Mouse (Mus musculus): ENCODE measurements around the gene Olfr1178. TPM values are rescaled to one million over a fixed set of nuclear protein-coding genes. Genes with fewer than 3 reads are reported as not detected.

Gene Olfr1178
- not detected in 2 replicates for polyA plus RNA-seq (2016; fragmentation: Nextera tagmentation; extraction: Ambion mirVana)

- H3K4me1 ChIP-seq (replicated peaks): no peaks in the 10 kb centered on the region
- H3K27ac ChIP-seq: no peak within 1 kb of the TSS
- H3K4me3 ChIP-seq: no peak within 1 kb of the TSS
- DNase-seq (ENCODE audit: low spot score): no peak
- H3K9me3 ChIP-seq: no peaks in the 10 kb centered on the region
- no peaks in the 10 kb centered on the region for H3K36me3 ChIP-seq
- WGBS: 87% methylated on average over 1 of the region's 1 CpGs
- H3K27me3 ChIP-seq (ENCODE audit: insufficient read depth, poor library complexity, severe bottlenecking): no peaks in the 10 kb centered on the region
Measured at GRCm38 (mm10) chr2:88386762-88387161, at the start of gene Olfr1178. TSS of gene Olfr1178 (plus strand) at chr2:88387062.

GRCm38 (mm10) chr2:88346392-88346791 lies 40.5 kb upstream of the Olfr1178 start, which contains the start of gene Olfr1177-ps:
TSS of gene Olfr1177-ps (minus strand) at chr2:88346492.
- Histone ChIP-seq H3K27ac (no peak within 1 kb of the TSS), H3K4me3 (no peak within 1 kb of the TSS), H3K36me3 (no peaks in the 10 kb centered on the region), H3K9me3 (no peaks in the 10 kb centered on the region), H3K4me1 (replicated peaks) (no peaks in the 10 kb centered on the region), H3K27me3 (ENCODE audit: insufficient read depth, poor library complexity, severe bottlenecking) (no peaks in the 10 kb centered on the region)
- WGBS: 88% methylated on average over 1 of the region's 1 CpGs
- no peak for DNase-seq (ENCODE audit: low spot score)

- H3K9me3 ChIP-seq: no peaks in the 10 kb centered on the region
- no peak overlapping the region for H3K27ac ChIP-seq
- H3K4me3 ChIP-seq: no peak overlapping the region
- DNase-seq (ENCODE audit: low spot score): no peak
- H3K36me3 ChIP-seq: no peaks in the 10 kb centered on the region
- H3K27me3 ChIP-seq (ENCODE audit: insufficient read depth, poor library complexity, severe bottlenecking): no peaks in the 10 kb centered on the region
- H3K4me1 ChIP-seq (replicated peaks): no peaks in the 10 kb centered on the region
- WGBS: 2% methylated on average over 2 of the region's 2 CpGs
Measured at GRCm38 (mm10) chr2:88356304-88356703, 30.6 kb upstream of the Olfr1178 start.

- H3K4me1 ChIP-seq (replicated peaks): no peaks in the 10 kb centered on the region
- 89% methylated on average over 3 of the region's 3 CpGs for WGBS
- H3K9me3 ChIP-seq: no peaks in the 10 kb centered on the region
- H3K4me3 ChIP-seq: no peak within 1 kb of the TSS
- no peaks in the 10 kb centered on the region for H3K27me3 ChIP-seq (ENCODE audit: insufficient read depth, poor library complexity, severe bottlenecking)
- no peak within 1 kb of the TSS for H3K27ac ChIP-seq
- H3K36me3 ChIP-seq: no peaks in the 10 kb centered on the region
- no peak for DNase-seq (ENCODE audit: low spot score)
Measured at GRCm38 (mm10) chr2:88406353-88406752, 19.5 kb downstream of the Olfr1178 start, which contains the start of gene Olfr1179. TSS of gene Olfr1179 (minus strand) at chr2:88406453.

GRCm38 (mm10) chr2:88419051-88419450 lies 32.2 kb downstream of the Olfr1178 start, which contains the start of gene Olfr1180:
TSS of gene Olfr1180 (minus strand) at chr2:88419151.
- H3K36me3 ChIP-seq: no peaks in the 10 kb centered on the region
- 83% methylated on average over 2 of the region's 2 CpGs for WGBS

GRCm38 (mm10) chr2:88426071-88426470 lies 39.2 kb downstream of the Olfr1178 start, which contains the start of gene Olfr1181:
TSS of gene Olfr1181 (minus strand) at chr2:88426171.
- no peaks in the 10 kb centered on the region for H3K4me1 ChIP-seq (replicated peaks)
- H3K27ac ChIP-seq: no peak within 1 kb of the TSS
- no peaks in the 10 kb centered on the region for H3K36me3 ChIP-seq
- no peaks in the 10 kb centered on the region for H3K27me3 ChIP-seq (ENCODE audit: insufficient read depth, poor library complexity, severe bottlenecking)
- no peak within 1 kb of the TSS for H3K4me3 ChIP-seq
- DNase-seq (ENCODE audit: low spot score): no peak
- WGBS: 93% methylated on average over 1 of the region's 1 CpGs
- H3K9me3 ChIP-seq: no peaks in the 10 kb centered on the region

More at GRCm38 (mm10) chr2:88419051-88419450, 32.2 kb downstream of the Olfr1178 start, which contains the start of gene Olfr1180:
- no peaks in the 10 kb centered on the region for H3K27me3 ChIP-seq (ENCODE audit: insufficient read depth, poor library complexity, severe bottlenecking)
- no peaks in the 10 kb centered on the region for H3K9me3 ChIP-seq
- H3K27ac ChIP-seq: no peak within 1 kb of the TSS
- DNase-seq (ENCODE audit: low spot score): no peak
- H3K4me3 ChIP-seq: no peak within 1 kb of the TSS
- no peaks in the 10 kb centered on the region for H3K4me1 ChIP-seq (replicated peaks)

- no peak for DNase-seq (ENCODE audit: low spot score)
- no peaks in the 10 kb centered on the region for H3K9me3 ChIP-seq
- no peaks in the 10 kb centered on the region for H3K4me1 ChIP-seq (replicated peaks)
- no peaks in the 10 kb centered on the region for H3K36me3 ChIP-seq
- WGBS: 89% methylated on average over 1 of the region's 1 CpGs
- H3K27me3 ChIP-seq (ENCODE audit: insufficient read depth, poor library complexity, severe bottlenecking): no peaks in the 10 kb centered on the region
- no peak within 1 kb of the TSS for H3K27ac ChIP-seq
- no peak within 1 kb of the TSS for H3K4me3 ChIP-seq
Measured at GRCm38 (mm10) chr2:88449031-88449430, 62.2 kb downstream of the Olfr1178 start, which contains the start of gene Gm13757. TSS of gene Gm13757 (minus strand) at chr2:88449131.

Other genes with a start within 250 kb of the Olfr1178 start
- gene Olfr1167, start 231.9 kb upstream of the Olfr1178 start, polyA plus RNA-seq (2016; fragmentation: Nextera tagmentation; extraction: Ambion mirVana): not detected in 2 replicates
- not detected in 2 replicates for gene Olfr1168, start 205.2 kb upstream of the Olfr1178 start, polyA plus RNA-seq (2016; fragmentation: Nextera tagmentation; extraction: Ambion mirVana)
- not detected in 2 replicates for gene Olfr1170, start 158.7 kb upstream of the Olfr1178 start, polyA plus RNA-seq (2016; fragmentation: Nextera tagmentation; extraction: Ambion mirVana)
- gene Olfr1173, start 107.2 kb upstream of the Olfr1178 start, polyA plus RNA-seq (2016; fragmentation: Nextera tagmentation; extraction: Ambion mirVana): not detected in 2 replicates
- not detected in 2 replicates for gene Olfr1174-ps, start 71.9 kb upstream of the Olfr1178 start, polyA plus RNA-seq (2016; fragmentation: Nextera tagmentation; extraction: Ambion mirVana)
- gene Olfr1175-ps, start 59.8 kb upstream of the Olfr1178 start, polyA plus RNA-seq (2016; fragmentation: Nextera tagmentation; extraction: Ambion mirVana): not detected in 2 replicates
- gene Olfr1176, start 50.3 kb upstream of the Olfr1178 start, polyA plus RNA-seq (2016; fragmentation: Nextera tagmentation; extraction: Ambion mirVana): not detected in 2 replicates
- gene Olfr1177-ps, start 40.6 kb upstream of the Olfr1178 start, polyA plus RNA-seq (2016; fragmentation: Nextera tagmentation; extraction: Ambion mirVana): not detected in 2 replicates
- gene Olfr1179, start 19.4 kb downstream of the Olfr1178 start, polyA plus RNA-seq (2016; fragmentation: Nextera tagmentation; extraction: Ambion mirVana): not detected in 2 replicates
- not detected in 2 replicates for gene Olfr1180, start 32.1 kb downstream of the Olfr1178 start, polyA plus RNA-seq (2016; fragmentation: Nextera tagmentation; extraction: Ambion mirVana)
- gene Olfr1181, start 39.1 kb downstream of the Olfr1178 start, polyA plus RNA-seq (2016; fragmentation: Nextera tagmentation; extraction: Ambion mirVana): not detected in 2 replicates
- gene Gm13757, start 62.1 kb downstream of the Olfr1178 start, polyA plus RNA-seq (2016; fragmentation: Nextera tagmentation; extraction: Ambion mirVana): not detected in 2 replicates
- not detected in 2 replicates for gene Olfr1183, start 67.8 kb downstream of the Olfr1178 start, polyA plus RNA-seq (2016; fragmentation: Nextera tagmentation; extraction: Ambion mirVana)
- not detected in 2 replicates for gene Olfr1184, start 96.5 kb downstream of the Olfr1178 start, polyA plus RNA-seq (2016; fragmentation: Nextera tagmentation; extraction: Ambion mirVana)
- gene Olfr1185-ps1, start 106.3 kb downstream of the Olfr1178 start, polyA plus RNA-seq (2016; fragmentation: Nextera tagmentation; extraction: Ambion mirVana): not detected in 2 replicates
- not detected in 2 replicates for gene Olfr1186, start 131.5 kb downstream of the Olfr1178 start, polyA plus RNA-seq (2016; fragmentation: Nextera tagmentation; extraction: Ambion mirVana)
- not detected in 2 replicates for gene Olfr1188, start 169.9 kb downstream of the Olfr1178 start, polyA plus RNA-seq (2016; fragmentation: Nextera tagmentation; extraction: Ambion mirVana)
- gene Olfr1189, start 199.4 kb downstream of the Olfr1178 start, polyA plus RNA-seq (2016; fragmentation: Nextera tagmentation; extraction: Ambion mirVana): not detected in 2 replicates